Mouse (Mus musculus) kidney, postnatal 36 days (tissue): ENCODE measurements around the gene Ssr2.
"Not testable (repeated sequence)": the region's sequence is repeated elsewhere in the genome, so short reads cannot be mapped to it uniquely, and the experiment has no call there.

Experiments
- DNase-seq, 2 experiments: peaks; one replicate each; pipeline ENCODE4 v3.0.0; 2021 to 2022; ENCODE audit warnings: mixed read lengths in 2 of 2

The Ssr2 gene

GRCm38 (mm10) chr3:88604863-88605262 is 29.2 kb downstream of the Ssr2 start:
- no peak for DNase-seq

- not testable (repeated sequence) for DNase-seq
These were observed 30.0 kb downstream of the Ssr2 start, which contains the start of gene Arhgef2 for GRCm38 (mm10) chr3:88605666-88606065. TSS of gene Arhgef2 (plus strand) at chr3:88605966.

- peak; percentile 88 to 91 for DNase-seq
These were observed 31.5 kb downstream of the Ssr2 start for GRCm38 (mm10) chr3:88607065-88607757.

DNA sequence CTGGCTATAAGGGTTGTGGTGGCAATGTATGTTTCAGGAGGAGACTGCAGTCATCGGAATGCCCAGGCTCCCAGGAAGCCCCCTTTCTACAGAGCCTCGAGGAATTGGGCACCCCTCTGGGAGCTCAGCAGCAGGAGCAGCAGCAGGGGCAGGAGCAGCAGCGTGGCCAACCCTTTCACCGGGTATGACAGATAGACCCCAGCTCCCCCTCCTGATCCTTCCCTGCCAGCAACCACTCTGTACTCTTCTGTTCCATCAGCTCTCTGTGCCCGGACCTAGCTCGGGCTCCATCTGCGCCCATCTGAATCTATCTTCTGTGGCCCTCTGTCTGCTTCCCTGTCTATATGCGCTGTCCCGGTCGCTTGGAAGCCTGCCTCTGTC is 32.1 kb downstream of the Ssr2 start:
- no peak for DNase-seq

- peak; percentile 50 to 54 for DNase-seq
These were observed 33.4 kb downstream of the Ssr2 start for GRCm38 (mm10) chr3:88609066-88609465.

GRCm38 (mm10) chr3:88614418-88614817 is 38.7 kb downstream of the Ssr2 start:
- no peak for DNase-seq

GRCm38 (mm10) chr3:88615117-88615516 is 39.4 kb downstream of the Ssr2 start:
- peak; percentile 73 to 80 for DNase-seq

DNA sequence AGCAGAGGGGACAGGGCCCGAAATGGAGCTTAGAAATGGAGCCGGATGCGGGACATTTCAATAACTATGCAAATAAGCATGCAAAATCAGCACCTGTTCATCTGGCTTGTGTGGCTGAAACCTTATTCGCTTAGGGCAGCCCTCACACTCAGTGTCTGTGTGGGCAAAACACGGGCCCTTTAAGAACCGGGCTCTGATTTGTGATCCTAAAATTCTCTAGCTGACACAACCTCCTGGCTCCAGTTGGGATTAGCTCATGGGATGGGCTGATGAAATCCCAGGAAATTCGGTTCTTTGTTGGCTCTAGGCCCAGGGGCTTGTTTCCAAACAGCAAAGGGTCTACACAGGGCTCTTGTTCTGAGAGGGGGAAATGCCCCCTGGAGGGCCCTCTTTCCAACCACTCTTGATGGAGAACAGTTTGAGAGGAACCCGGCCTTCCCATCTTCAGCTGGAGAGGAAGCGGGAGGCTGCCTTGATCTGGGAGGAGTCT is 40.3 kb downstream of the Ssr2 start:
- DNase-seq, result no peak

DNA sequence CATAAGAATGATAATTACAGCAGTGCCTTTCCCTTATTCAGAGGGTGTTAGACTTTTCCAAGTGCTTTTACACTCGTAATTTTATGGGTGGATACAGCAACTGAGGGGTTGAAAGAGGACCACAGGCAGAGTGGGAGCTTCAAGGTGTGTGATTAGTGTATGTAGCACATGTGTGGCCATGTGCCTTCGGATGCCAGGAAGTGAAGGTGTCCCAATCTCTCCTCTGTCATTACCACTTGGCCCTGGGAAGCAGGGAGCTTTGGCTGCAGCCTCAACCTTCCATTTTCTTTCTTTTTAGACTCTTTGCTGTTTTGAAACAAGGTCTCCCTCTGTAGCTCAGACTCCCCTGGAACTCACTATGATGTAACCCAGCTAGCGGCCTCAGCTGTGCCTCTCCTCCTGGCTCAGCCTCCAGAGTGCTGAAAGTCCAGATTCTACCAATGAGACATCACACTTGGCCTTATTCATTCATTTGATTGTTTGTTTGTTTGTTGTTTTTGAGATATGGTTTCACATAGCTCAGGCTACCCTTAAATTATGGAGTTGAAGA is 41.4 kb downstream of the Ssr2 start:
- DNase-seq, result no peak

GRCm38 (mm10) chr3:88618074-88618871 is 42.6 kb downstream of the Ssr2 start:
- peak; percentile 69 for DNase-seq

DNA sequence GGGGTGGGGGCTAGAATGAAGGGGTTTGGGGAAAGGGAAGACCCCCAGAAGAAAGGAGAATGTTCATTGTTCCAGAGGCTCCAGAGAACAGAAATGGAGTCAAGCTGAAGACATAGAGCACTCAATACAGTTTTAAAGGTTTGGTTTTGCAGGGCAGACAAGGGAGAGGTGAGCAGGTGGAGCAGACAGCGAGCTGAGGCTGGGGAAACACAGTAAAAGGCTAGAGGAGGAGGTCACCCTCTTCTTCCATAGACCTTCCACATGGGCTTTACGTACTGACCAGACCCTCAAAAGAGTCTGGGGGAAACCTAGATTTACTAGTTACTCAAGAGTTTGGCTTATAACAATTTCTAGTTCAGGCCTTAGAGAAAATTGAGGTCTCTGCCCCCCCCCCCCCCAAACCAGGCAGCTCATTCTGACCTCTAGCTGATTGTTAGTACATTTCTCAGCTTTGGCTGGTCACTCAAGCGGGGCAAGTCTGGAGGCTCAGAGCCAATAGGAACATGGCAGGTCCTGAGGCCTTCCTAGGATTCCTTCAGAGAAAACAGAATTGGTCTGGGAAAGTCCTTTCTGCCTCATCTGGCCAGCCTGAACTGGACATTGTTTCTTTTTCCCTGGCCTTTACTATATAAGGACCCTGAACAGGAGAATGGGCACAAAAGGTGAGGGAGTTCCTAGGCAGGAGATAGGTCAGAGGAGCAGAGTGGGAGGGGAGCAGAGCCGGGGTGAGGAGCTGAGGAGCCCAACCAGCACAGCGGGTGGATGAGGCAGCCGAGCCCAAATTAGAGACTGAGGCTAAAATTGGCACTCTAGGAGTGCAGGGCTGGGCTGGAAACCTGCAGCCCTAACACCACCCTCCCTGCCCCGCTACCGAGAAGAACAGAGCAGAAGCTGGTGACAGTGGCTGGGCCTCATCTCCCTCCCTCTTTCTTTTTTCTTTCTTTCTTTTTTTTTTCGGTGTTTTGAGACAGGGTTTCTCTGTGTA is 43.7 kb downstream of the Ssr2 start:
- DNase-seq, result peak; percentile 78 to 82

- no peak for DNase-seq
These were observed 44.7 kb downstream of the Ssr2 start for GRCm38 (mm10) chr3:88620146-88620991.

DNA sequence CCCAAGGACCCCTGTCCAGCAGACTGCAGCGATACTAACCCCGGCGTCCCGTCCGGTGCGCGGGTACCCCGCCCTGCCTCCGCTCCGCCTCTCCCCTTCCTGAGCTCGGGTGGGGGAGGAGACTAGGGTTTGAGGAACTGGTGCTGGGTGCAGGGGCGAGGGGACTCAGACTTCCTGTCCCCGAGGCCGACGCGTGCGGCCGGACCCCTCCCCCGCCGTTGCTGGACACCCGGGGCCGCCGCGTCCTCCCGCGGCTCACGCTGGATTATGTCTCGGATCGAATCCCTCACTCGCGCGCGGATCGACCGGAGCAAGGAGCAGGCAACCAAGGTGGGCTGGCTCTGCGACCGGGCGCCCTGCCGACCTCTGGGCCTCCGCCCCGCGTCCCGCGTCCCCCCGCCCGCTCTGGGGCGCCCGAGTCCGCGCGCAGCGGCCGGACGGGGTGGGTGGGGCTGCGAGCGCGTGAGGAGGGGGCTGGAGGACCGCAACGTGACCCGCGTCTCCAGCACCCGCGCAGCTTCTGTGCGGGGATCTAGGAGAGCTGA is 45.4 kb downstream of the Ssr2 start:
- peak; percentile 86 to 88 for DNase-seq

- DNase-seq, result peak; percentile 85 to 86
These were observed 45.9 kb downstream of the Ssr2 start for GRCm38 (mm10) chr3:88621537-88622112.

GRCm38 (mm10) chr3:88622113-88622940 is 46.7 kb downstream of the Ssr2 start:
- DNase-seq, result peak; percentile 72 to 79

DNA sequence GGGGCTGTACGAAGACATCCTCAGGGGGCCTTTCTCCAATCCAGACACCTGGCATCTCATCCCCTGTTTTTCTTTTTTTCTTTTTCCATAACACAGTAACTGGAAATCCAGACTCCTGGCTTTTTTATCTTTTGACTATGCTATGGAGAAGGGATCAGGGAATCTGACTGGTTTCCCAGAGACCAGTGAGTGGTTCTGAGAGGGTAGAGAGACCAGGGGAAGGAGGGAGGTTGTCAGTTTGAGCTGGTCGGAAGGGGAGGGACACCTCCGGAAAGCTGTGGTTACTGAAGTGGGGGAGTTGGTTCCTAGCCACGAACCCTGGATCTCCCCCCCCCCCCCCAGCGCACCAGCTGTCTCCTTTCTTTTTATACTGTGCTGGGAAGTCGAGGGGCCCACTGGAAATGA is 47.3 kb downstream of the Ssr2 start:
- DNase-seq, result peak; percentile 54 to 56

DNA sequence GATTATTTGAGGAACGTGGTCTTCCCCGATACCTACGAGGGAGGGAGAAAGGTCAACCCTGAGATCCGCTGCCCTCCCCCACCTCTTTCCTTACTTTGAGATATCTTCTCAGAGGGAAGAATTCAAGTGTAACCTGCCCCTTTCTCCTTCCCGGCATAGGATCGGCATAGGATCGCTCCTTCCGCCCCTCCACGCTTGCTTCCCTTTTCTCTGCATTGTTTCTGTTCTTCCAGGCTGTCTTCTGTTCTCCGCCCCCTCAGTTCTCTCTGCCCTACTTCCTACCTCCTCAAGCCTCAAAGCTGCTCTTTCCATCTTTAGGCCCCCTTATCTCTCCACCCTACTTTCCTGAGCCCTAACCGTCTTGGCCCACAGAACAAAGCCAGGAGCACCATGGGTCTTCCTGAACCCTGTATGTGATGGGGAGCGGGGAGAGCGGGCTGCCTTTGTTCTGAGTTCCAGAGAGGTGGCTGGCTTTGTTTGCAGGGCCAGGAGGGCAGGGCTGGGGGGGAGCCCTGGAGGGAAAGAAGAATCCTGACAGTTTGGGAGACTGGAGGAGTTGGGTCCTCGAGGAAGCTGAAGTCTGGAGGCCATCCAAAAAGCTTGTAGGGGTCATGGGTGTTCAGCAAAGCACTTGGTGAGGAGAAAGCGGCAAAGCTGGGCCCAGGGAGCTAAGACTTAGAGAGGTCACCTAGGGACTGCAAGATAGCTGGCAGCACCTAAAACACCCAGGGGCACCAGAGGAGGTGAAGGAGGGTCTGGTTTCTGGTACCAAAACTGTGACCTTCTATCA is 47.9 kb downstream of the Ssr2 start:
- DNase-seq, result peak in 1 of 2 experiments; percentile 57

DNA sequence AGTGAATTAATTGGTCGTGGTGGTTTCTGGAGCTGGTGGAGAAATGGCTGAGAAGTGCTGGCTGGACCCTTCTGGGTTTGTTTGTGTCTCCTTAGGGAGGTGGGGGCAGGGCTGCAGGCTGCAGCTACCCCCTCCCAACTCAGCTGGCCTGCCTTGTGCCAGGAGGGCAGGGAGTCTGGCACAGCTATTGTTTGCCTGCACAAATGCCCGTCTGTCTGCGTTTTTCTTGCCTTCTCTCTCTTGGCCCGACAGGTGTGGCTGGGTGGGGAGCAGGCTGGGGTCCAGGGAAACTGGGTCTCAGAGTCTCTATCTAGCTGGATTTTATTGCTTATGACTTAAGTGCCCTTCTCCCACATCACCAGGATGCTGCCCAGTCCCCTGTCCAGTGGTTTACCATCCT is 48.6 kb downstream of the Ssr2 start:
- DNase-seq, result peak in 1 of 2 experiments; percentile 46

- DNase-seq, result no peak
These were observed 49.3 kb downstream of the Ssr2 start for GRCm38 (mm10) chr3:88624951-88625350.
